Mouse (Mus musculus) ES-E14 (cell line): ENCODE measurements at regions not wholly inside any gene's neighbourhood (a gene's known extent, or its start where the extent isn't known, plus 50 kb on each side); places are given as distances from the start of the nearest gene placed in this dataset.

Source experiments
- DNase-seq: peaks from one replicate; pipeline ENCODE4 v3.0.0-alpha.2; 2013; ENCODE audit warnings: low read depth, low spot score
- H3K27ac ChIP-seq: 2 replicates; pipeline ENCODE4 v1.5.1; 2012; ENCODE audit warnings: low read depth, mild to moderate bottlenecking, low read length, moderate library complexity, mixed read lengths; ENCODE audit not compliant: poor library complexity, insufficient read depth, severe bottlenecking
- H3K36me3 ChIP-seq: 2 replicates; pipeline ENCODE4 v1.6.1; 2012; ENCODE audit warnings: mild to moderate bottlenecking, low read length, moderate library complexity, mixed read lengths; ENCODE audit not compliant: control insufficient read depth, poor library complexity, insufficient read depth, severe bottlenecking
- H3K4me1 ChIP-seq, 2 experiments: fragments of 150-350 bp in 1 of 2; sonication (generic) in 1 of 2; 2 replicates each; pipeline ENCODE4 v1.6.1; 2012; ENCODE audit warnings: low read length in 2 of 2, mild to moderate bottlenecking in 1 of 2, mixed read lengths in 1 of 2; ENCODE audit not compliant: control insufficient read depth in 2 of 2, insufficient read depth in 2 of 2, poor library complexity in 1 of 2
- H3K4me3 ChIP-seq, 2 experiments: fragments of 150-350 bp in 1 of 2; sonication (generic) in 1 of 2; 2 replicates each; pipeline ENCODE4 v1.5.1; 2012; ENCODE audit warnings: low read length in 2 of 2, low read depth in 1 of 2, mild to moderate bottlenecking in 1 of 2, mixed read lengths in 1 of 2; ENCODE audit not compliant: insufficient read depth in 1 of 2, poor library complexity in 1 of 2, severe bottlenecking in 1 of 2
- H3K9ac ChIP-seq: 2 replicates; pipeline ENCODE4 v1.6.1; 2012; ENCODE audit warnings: low read depth, mild to moderate bottlenecking, low read length, mixed read lengths; ENCODE audit not compliant: poor library complexity, insufficient read depth, severe bottlenecking
- H3K9me3 ChIP-seq: fragments of 150-350 bp; sonication (generic); 2 replicates; pipeline ENCODE4 v1.6.1; 2012; ENCODE audit warnings: low read depth, mild to moderate bottlenecking, low read length; ENCODE audit not compliant: control insufficient read depth, insufficient read depth
- CHD2 ChIP-seq: IDR thresholded peaks from 2 replicates; pipeline ENCODE4 v1.6.1; 2014; ENCODE audit warnings: mild to moderate bottlenecking, low read depth, low read length, inconsistent platforms
- HCFC1 ChIP-seq: IDR thresholded peaks from 2 replicates; pipeline ENCODE4 v1.6.1; 2012; ENCODE audit warnings: low read length, inconsistent platforms, borderline replicate concordance; ENCODE audit not compliant: insufficient read depth
- MAFK ChIP-seq: IDR thresholded peaks from 2 replicates; pipeline ENCODE4 v1.6.1; 2014; ENCODE audit warnings: mild to moderate bottlenecking, low read depth, low read length, inconsistent platforms; ENCODE audit not compliant: insufficient read depth
- ZC3H11A ChIP-seq: IDR thresholded peaks from 2 replicates; pipeline ENCODE4 v1.6.1; 2012; ENCODE audit warnings: low read depth, mild to moderate bottlenecking, inconsistent platforms, low read length, borderline replicate concordance
- ZNF384 ChIP-seq: IDR thresholded peaks from 2 replicates; pipeline ENCODE4 v1.6.1; 2012; ENCODE audit warnings: low read depth, low read length, inconsistent platforms
- in situ Hi-C, 2 experiments: fragments of 600-800 bp; cut with MboI; formaldehyde crosslinking; loops; one replicate each; pipeline ENCODE4 v1.15.1; 2025; ENCODE audit warnings: low sequenced_read_pairs in 2 of 2, inconsistent platforms in 1 of 2; ENCODE audit not compliant: unreplicated experiment in 2 of 2

- DNase-seq = no peak
- H3K36me3 ChIP-seq = no peaks in the 10 kb centered on the region
- TF ChIP-seq HCFC1 (no peak), ZNF384 (no peak), ZC3H11A (no peak), MAFK (no peak), CHD2 (no peak)
- H3K9ac ChIP-seq = no peak overlapping the region
- H3K4me3 ChIP-seq = no peak overlapping the region
- H3K9me3 ChIP-seq = no peaks in the 10 kb centered on the region
- in situ Hi-C loops = no loop called here
- no peaks in the 10 kb centered on the region for H3K4me1 ChIP-seq
- H3K27ac ChIP-seq = no peak overlapping the region
These were observed 270.2 kb downstream of the Igsf11 start for GRCm38 (mm10) chr16:39162684-39163083.

GRCm38 (mm10) chr16:39191861-39192260 lies 299.4 kb downstream of the Igsf11 start:
- DNase-seq = no peak
- no peak overlapping the region for H3K4me3 ChIP-seq
- H3K9ac ChIP-seq = no peak overlapping the region
- H3K27ac ChIP-seq = no peak overlapping the region
- H3K4me1 ChIP-seq = no peaks in the 10 kb centered on the region
- H3K36me3 ChIP-seq = no peaks in the 10 kb centered on the region
- H3K9me3 ChIP-seq = no peaks in the 10 kb centered on the region
- in situ Hi-C loops = no loop called here
- no peak for TF ChIP-seq ZC3H11A
- TF ChIP-seq HCFC1 = no peak
- TF ChIP-seq ZNF384 = no peak
- no peak for TF ChIP-seq MAFK
- no peak for TF ChIP-seq CHD2

GRCm38 (mm10) chr16:39195431-39195830 lies 303.0 kb downstream of the Igsf11 start:
- no peak overlapping the region for H3K9ac ChIP-seq

GRCm38 (mm10) chr16:39196896-39197295 lies 304.4 kb downstream of the Igsf11 start:
- no peak for TF ChIP-seq HCFC1
- no peak for TF ChIP-seq ZNF384
- TF ChIP-seq MAFK = no peak
- no peak for TF ChIP-seq ZC3H11A
- TF ChIP-seq CHD2 = no peak
- H3K9me3 ChIP-seq = no peaks in the 10 kb centered on the region
- no peak overlapping the region for H3K27ac ChIP-seq
- no peak overlapping the region for H3K4me3 ChIP-seq
- no peaks in the 10 kb centered on the region for H3K36me3 ChIP-seq
- H3K9ac ChIP-seq = no peak overlapping the region
- in situ Hi-C loops = no loop called here
- no peak for DNase-seq
- H3K4me1 ChIP-seq = no peaks in the 10 kb centered on the region

More at GRCm38 (mm10) chr16:39195431-39195830, 303.0 kb downstream of the Igsf11 start:
- no peaks in the 10 kb centered on the region for H3K9me3 ChIP-seq
- DNase-seq = no peak
- H3K4me3 ChIP-seq = no peak overlapping the region
- no peaks in the 10 kb centered on the region for H3K36me3 ChIP-seq
- H3K27ac ChIP-seq = no peak overlapping the region
- in situ Hi-C loops = no loop called here
- TF ChIP-seq CHD2 = no peak
- no peak for TF ChIP-seq MAFK
- TF ChIP-seq HCFC1 = no peak
- TF ChIP-seq ZNF384 = no peak
- no peak for TF ChIP-seq ZC3H11A
- H3K4me1 ChIP-seq = no peaks in the 10 kb centered on the region

GRCm38 (mm10) chr16:39223551-39223950 lies 331.1 kb downstream of the Igsf11 start:
- Histone ChIP-seq H3K36me3 (no peaks in the 10 kb centered on the region), H3K9me3 (no peaks in the 10 kb centered on the region), H3K4me1 (no peaks in the 10 kb centered on the region), H3K9ac (no peak overlapping the region), H3K27ac (no peak overlapping the region), H3K4me3 (no peak overlapping the region)
- in situ Hi-C loops = no loop called here
- TF ChIP-seq MAFK = no peak
- no peak for TF ChIP-seq ZNF384
- TF ChIP-seq CHD2 = no peak
- TF ChIP-seq ZC3H11A = no peak
- TF ChIP-seq HCFC1 = no peak
- DNase-seq = no peak
